Mouse (Mus musculus): ENCODE data around the gene Reg3a. TPM values are rescaled to one million over a fixed set of nuclear protein-coding genes. Genes with fewer than 3 reads are reported as not detected.

Gene Reg3a
- polyA plus RNA-seq, 1 experiment from 2014 or later = not detected

Other genes with a start within 250 kb of the Reg3a start
- gene Reg3b, start 10.1 kb upstream of the Reg3a start, polyA plus RNA-seq (2016; fragmentation: Nextera tagmentation; extraction: Ambion mirVana) = not detected in 2 replicates
- not detected in 2 replicates for gene Reg3d, start 1.8 kb upstream of the Reg3a start, polyA plus RNA-seq (2016; fragmentation: Nextera tagmentation; extraction: Ambion mirVana)
- gene Reg2, start 14.9 kb downstream of the Reg3a start, polyA plus RNA-seq (2016; fragmentation: Nextera tagmentation; extraction: Ambion mirVana) = not detected in 2 replicates
- not detected in 2 replicates for gene Reg1, start 42.0 kb downstream of the Reg3a start, polyA plus RNA-seq (2016; fragmentation: Nextera tagmentation; extraction: Ambion mirVana)
- not detected in 2 replicates for gene Reg3g, start 88.2 kb downstream of the Reg3a start, polyA plus RNA-seq (2016; fragmentation: Nextera tagmentation; extraction: Ambion mirVana)

Data from limb, embryonic 12.5 days (tissue).